ENCODE assay signal across 25 mouse cellular contexts in the genomic region with DNA sequence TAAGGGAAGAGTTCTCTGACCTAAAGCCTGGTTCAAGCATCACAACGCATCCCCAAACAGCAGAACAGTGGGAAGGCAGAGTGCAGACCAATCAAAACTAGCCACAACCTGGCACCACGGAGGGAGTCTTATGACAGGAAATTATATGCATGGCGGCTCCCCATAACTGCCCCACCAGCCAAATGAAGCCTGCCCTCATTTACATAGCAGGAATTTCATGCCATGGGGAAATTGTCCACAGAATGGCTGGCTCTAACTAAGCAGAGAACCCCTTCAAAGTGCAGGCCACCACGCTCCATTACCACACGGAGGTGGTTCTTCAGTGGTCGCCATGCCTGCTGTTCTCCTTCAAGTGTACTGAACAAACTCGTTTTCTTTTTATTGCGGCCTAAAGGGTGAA.
DNase-seq lines count a peak whose midpoint lies in the region; ATAC-seq lines count a peak whose summit lies in the region.
"Had no signal": no experiment of that assay in that cellular context is flagged by ENCODE, and none has a peak within 500 bp of the region (broad histone marks: within the 10 kb centered on the region; RNA-seq: fewer than 3 reads in every experiment).

No protein-coding gene starts in this region.

- no peak overlapping the region for H3K27ac ChIP-seq in neural tube, embryonic 15.5 days (replicated peaks)
- no peak overlapping the region for H3K27ac ChIP-seq in midbrain, embryonic 11.5 days (ENCODE audit: low read depth, low read length)
- H3K27ac ChIP-seq: embryonic facial prominence, embryonic 12.5 days; forebrain, embryonic 10.5 days; limb, embryonic 13.5 days; lung, embryonic 15.5 days; midbrain, embryonic 10.5 days; stomach, embryonic 15.5 days had no signal

- no peak for ATAC-seq in neural tube, embryonic 15.5 days (ENCODE audit: low FRiP score)
- no peak for ATAC-seq in midbrain, embryonic 11.5 days (ENCODE audit: low FRiP score)
- ATAC-seq: activated CD4-positive, CD25-positive, alpha-beta regulatory T cell, adult 4 months; CD4-positive, CD25-positive, alpha-beta regulatory T cell, adult 4 months; forebrain, postnatal 0 days; hindbrain, embryonic 16.5 days had no signal

- H3K4me3 ChIP-seq in neural tube, embryonic 15.5 days (replicated peaks), result no peak overlapping the region
- H3K4me3 ChIP-seq in midbrain, embryonic 11.5 days (ENCODE audit: low read depth, low read length), result no peak overlapping the region
- H3K4me3 ChIP-seq: embryonic facial prominence, embryonic 12.5 days; forebrain, embryonic 10.5 days; limb, embryonic 13.5 days; lung, embryonic 15.5 days; midbrain, embryonic 10.5 days; stomach, embryonic 15.5 days had no signal

- no peaks in the 10 kb centered on the region for H3K9me3 ChIP-seq in neural tube, embryonic 15.5 days (replicated peaks)
- no peaks in the 10 kb centered on the region for H3K9me3 ChIP-seq in midbrain, embryonic 11.5 days (ENCODE audit: control insufficient read depth, low read length)
- H3K9me3 ChIP-seq: embryonic facial prominence, embryonic 12.5 days; forebrain, embryonic 10.5 days; limb, embryonic 13.5 days; lung, embryonic 15.5 days; midbrain, embryonic 10.5 days; stomach, embryonic 15.5 days had no signal

- DNase-seq in left cerebral cortex, postnatal 4 days, result peak; percentile 20
- no peak for DNase-seq in left cerebral cortex, postnatal 10 days (ENCODE audit: extremely low spot score in 1 of 2, low spot score in 2 of 2)
- peak; percentile 57 for DNase-seq in kidney, adult 9 months
- peak; percentile 55 for DNase-seq in kidney, postnatal 14 days
- DNase-seq in midbrain, embryonic 11.5 days (ENCODE audit: low spot score, missing footprints), result no peak
- no peak for DNase-seq in spleen, postnatal 14 days (ENCODE audit: low spot score in 2 of 2)
- DNase-seq: adrenal gland, adult 2 months; adrenal gland, postnatal 36 days; cerebellum, adult 2 months; cerebellum, postnatal 36 days; forebrain, postnatal 0 days; layer of hippocampus, adult 9-11 months; retina, postnatal 1 day; right cerebral cortex, postnatal 14 days had no signal

- no peak overlapping the region for H3K4me2 ChIP-seq in neural tube, embryonic 15.5 days
- no peak overlapping the region for H3K4me2 ChIP-seq in midbrain, embryonic 11.5 days
- H3K4me2 ChIP-seq: embryonic facial prominence, embryonic 12.5 days; limb, embryonic 13.5 days; liver, embryonic 11.5 days; lung, embryonic 15.5 days; stomach, embryonic 15.5 days had no signal

- WGBS in neural tube, embryonic 15.5 days, result 73% methylated on average over 8 of the region's 8 CpGs
- WGBS in midbrain, embryonic 11.5 days, result 84% methylated on average over 8 of the region's 8 CpGs

- H3K4me1 ChIP-seq in neural tube, embryonic 15.5 days, result peaks cover 3% of the 10 kb centered on the region; the same call in 1 of the 2 replicates
- H3K4me1 ChIP-seq in midbrain, embryonic 11.5 days (ENCODE audit: control insufficient read depth, insufficient read depth, low read length), result no peaks in the 10 kb centered on the region
- H3K4me1 ChIP-seq: embryonic facial prominence, embryonic 12.5 days; forebrain, embryonic 10.5 days; limb, embryonic 13.5 days; lung, embryonic 15.5 days; midbrain, embryonic 10.5 days; stomach, embryonic 15.5 days had no signal

- H3K9ac ChIP-seq in neural tube, embryonic 15.5 days (replicated peaks), result no peak overlapping the region
- H3K9ac ChIP-seq in midbrain, embryonic 11.5 days (ENCODE audit: low read length), result no peak overlapping the region
- H3K9ac ChIP-seq: embryonic facial prominence, embryonic 12.5 days; forebrain, postnatal 0 days; limb, embryonic 13.5 days; lung, embryonic 15.5 days; stomach, embryonic 15.5 days had no signal

- intact Hi-C loops in left cerebral cortex, postnatal 4 days (cut with DNase I), result loop anchor here (5.0 to 10.0 kb wide), 3 partner anchors 383 to 923 kb away; partner anchors contain the start of gene AI593442
- intact Hi-C loops in left cerebral cortex, postnatal 10 days (cut with DNase I), result loop anchor here (10.0 kb wide), 1 partner anchor 850 kb away; no protein-coding TSS in a partner anchor

- H3K27me3 ChIP-seq in neural tube, embryonic 15.5 days (replicated peaks), result no peaks in the 10 kb centered on the region
- no peaks in the 10 kb centered on the region for H3K27me3 ChIP-seq in midbrain, embryonic 11.5 days (ENCODE audit: control insufficient read depth, insufficient read depth, low read length)
- H3K27me3 ChIP-seq: embryonic facial prominence, embryonic 12.5 days; limb, embryonic 13.5 days; lung, embryonic 15.5 days; stomach, embryonic 15.5 days had no signal

- H3K36me3 ChIP-seq in neural tube, embryonic 15.5 days, result no peaks in the 10 kb centered on the region
- no peaks in the 10 kb centered on the region for H3K36me3 ChIP-seq in midbrain, embryonic 11.5 days (ENCODE audit: control insufficient read depth, insufficient read depth, low read length)
- H3K36me3 ChIP-seq: embryonic facial prominence, embryonic 12.5 days; forebrain, embryonic 10.5 days; limb, embryonic 13.5 days; lung, embryonic 15.5 days; midbrain, embryonic 10.5 days; stomach, embryonic 15.5 days had no signal

Comparison
In these comparisons a context has a peak if more than half of its experiments do, and no peak if none do; other contexts are left out.
1. DNase-seq: peak in left cerebral cortex, postnatal 4 days (single experiment), kidney, adult 9 months (single experiment) and kidney, postnatal 14 days (single experiment); none in left cerebral cortex, postnatal 10 days (0 of 2), midbrain, embryonic 11.5 days (single experiment) and spleen, postnatal 14 days (0 of 2).